Mouse (Mus musculus) thymus, adult 2 months (tissue): ENCODE measurements at regions not wholly inside any gene's neighbourhood (a gene's known extent, or its start where the extent isn't known, plus 50 kb on each side); places are given as distances from the start of the nearest gene placed in this dataset.

Experiments
- CTCF ChIP-seq: fragments of 200-500 bp; IDR thresholded peaks from 2 replicates; pipeline ENCODE4 v1.5.1; 2012; ENCODE audit warnings: mild to moderate bottlenecking, control low read depth, low read length, moderate library complexity, borderline replicate concordance; ENCODE audit not compliant: control insufficient read depth, poor library complexity, insufficient read depth; ENCODE audit errors: extremely low read depth
- POLR2A ChIP-seq: fragments of 200-500 bp; IDR thresholded peaks from 2 replicates; pipeline ENCODE4 v1.6.1; 2012; ENCODE audit warnings: mild to moderate bottlenecking, low read length, control low read depth, moderate library complexity; ENCODE audit not compliant: control insufficient read depth, poor library complexity, insufficient read depth; ENCODE audit errors: extremely low read depth

GRCm38 (mm10) chr4:87653440-87654165 is 379.6 kb downstream of the Mllt3 start:
- no peak for TF ChIP-seq POLR2A
- TF ChIP-seq CTCF: no peak
